Mouse (Mus musculus) neural tube, embryonic 12.5 days (tissue): ENCODE data around the gene Casp8ap2. TPM values are rescaled to one million over a fixed set of nuclear protein-coding genes. Genes with fewer than 3 reads are reported as not detected.

Source experiments
- ATAC-seq: fragments of 200-750 bp; cut with Nextera tagmentation; 2 replicates; pipeline ENCODE4 v1.8.0; 2017; ENCODE audit warnings: low read depth, mild to moderate bottlenecking, moderate TSS enrichment, moderate library complexity; ENCODE audit not compliant: low FRiP score
- H3K27ac ChIP-seq: fragments of 300-500 bp; sonication (generic); 2 replicates; pipeline ENCODE4 v1.5.1; 2016
- H3K27me3 ChIP-seq: fragments of 300-500 bp; sonication (generic); replicated peaks from 2 replicates; pipeline ENCODE4 v1.6.1; 2016; ENCODE audit warnings: mild to moderate bottlenecking
- H3K36me3 ChIP-seq: fragments of 300-500 bp; sonication (generic); 2 replicates; pipeline ENCODE4 v1.6.1; 2016; ENCODE audit warnings: mild to moderate bottlenecking
- H3K4me1 ChIP-seq: fragments of 300-500 bp; sonication (generic); 2 replicates; pipeline ENCODE4 v1.6.1; 2016
- H3K4me2 ChIP-seq: fragments of 300-500 bp; sonication (generic); replicated peaks from 2 replicates; pipeline ENCODE4 v1.6.1; 2016; ENCODE audit warnings: mild to moderate bottlenecking
- H3K4me3 ChIP-seq: fragments of 300-500 bp; sonication (generic); 2 replicates; pipeline ENCODE4 v1.5.1; 2016
- H3K9ac ChIP-seq: fragments of 300-500 bp; sonication (generic); 2 replicates; pipeline ENCODE4 v1.6.1; 2016; ENCODE audit warnings: mild to moderate bottlenecking
- H3K9me3 ChIP-seq: fragments of 300-500 bp; sonication (generic); 2 replicates; pipeline ENCODE4 v1.6.1; 2016; ENCODE audit warnings: mild to moderate bottlenecking
- WGBS: fragments of 180-500 bp; shearing (Covaris S2); methylation state at CpG from one replicate; pipeline ENCODE4 v1.1.7; 2016; 5-methylcytosine and 5-hydroxymethylcytosine counted together
- polyA plus RNA-seq: library from polyadenylated mRNA; unstranded; fragments of >200 nt; fragmentation: Nextera tagmentation; extraction: Ambion mirVana; gene quantifications from 2 replicates; pipeline ENCODE4 v1.2.1, GENCODE M21; 2016

Gene Casp8ap2
- polyA plus RNA-seq, 1 experiment from 2014 or later = 45.4 TPM

- ATAC-seq = no peak
- H3K27ac ChIP-seq = no peak overlapping the region
- no peak overlapping the region for H3K4me2 ChIP-seq
- peaks cover 62% of the 10 kb centered on the region for H3K36me3 ChIP-seq
- WGBS = 96% methylated on average over 3 of the region's 3 CpGs
- H3K4me3 ChIP-seq = no peak overlapping the region
- H3K9ac ChIP-seq = no peak overlapping the region
- no peaks in the 10 kb centered on the region for H3K9me3 ChIP-seq
- no peaks in the 10 kb centered on the region for H3K27me3 ChIP-seq
- no peaks in the 10 kb centered on the region for H3K4me1 ChIP-seq
These were observed 62.2 kb downstream of the Casp8ap2 start for GRCm38 (mm10) chr4:32677471-32677870.

- H3K9ac ChIP-seq = no peak overlapping the region
- H3K4me1 ChIP-seq = no peaks in the 10 kb centered on the region
- H3K36me3 ChIP-seq = peaks cover 51% of the 10 kb centered on the region
- H3K27ac ChIP-seq = no peak overlapping the region
- no peaks in the 10 kb centered on the region for H3K9me3 ChIP-seq
- ATAC-seq = no peak
- H3K4me2 ChIP-seq = no peak overlapping the region
- H3K27me3 ChIP-seq = no peaks in the 10 kb centered on the region
- WGBS = 76% methylated on average over 3 of the region's 3 CpGs
- H3K4me3 ChIP-seq = no peak overlapping the region
These were observed 65.6 kb downstream of the Casp8ap2 start for GRCm38 (mm10) chr4:32680843-32681242.

GRCm38 (mm10) chr4:32682471-32682870 lies 67.2 kb downstream of the Casp8ap2 start:
- ATAC-seq = no peak
- no peak overlapping the region for H3K9ac ChIP-seq
- H3K4me3 ChIP-seq = no peak overlapping the region
- no peak overlapping the region for H3K27ac ChIP-seq
- no peaks in the 10 kb centered on the region for H3K4me1 ChIP-seq
- H3K36me3 ChIP-seq = peaks cover 47% of the 10 kb centered on the region
- WGBS = 88% methylated on average over 4 of the region's 4 CpGs
- H3K9me3 ChIP-seq = no peaks in the 10 kb centered on the region
- H3K27me3 ChIP-seq = no peaks in the 10 kb centered on the region
- H3K4me2 ChIP-seq = no peak overlapping the region

GRCm38 (mm10) chr4:32683061-32683582 lies 67.9 kb downstream of the Casp8ap2 start:
- Histone ChIP-seq H3K4me1 (no peaks in the 10 kb centered on the region), H3K27me3 (no peaks in the 10 kb centered on the region), H3K4me2 (no peak overlapping the region), H3K4me3 (no peak overlapping the region), H3K27ac (no peak overlapping the region), H3K9me3 (no peaks in the 10 kb centered on the region), H3K9ac (no peak overlapping the region), H3K36me3 (peaks cover 46% of the 10 kb centered on the region)
- no peak for ATAC-seq
- WGBS = 86% methylated on average over 6 of the region's 6 CpGs

Other genes with a start within 250 kb of the Casp8ap2 start
- gene Gja10, start 12.7 kb upstream of the Casp8ap2 start, polyA plus RNA-seq = 0.14 TPM in 2 replicates
- gene Mdn1, start 41.7 kb downstream of the Casp8ap2 start, polyA plus RNA-seq = 15.1 and 15.6 TPM in 2 replicates
- 152 and 160 TPM in 2 replicates for gene Lyrm2, start 184.8 kb downstream of the Casp8ap2 start, polyA plus RNA-seq